Mouse (Mus musculus): Measurements from ENCODE around the gene Gm17304. TPM values are rescaled to one million over a fixed set of nuclear protein-coding genes. Genes with fewer than 3 reads are reported as not detected.

Gene Gm17304
- polyA plus RNA-seq (2012; ENCODE audit: insufficient read depth, low replicate concordance): not detected in 2 replicates

- Histone ChIP-seq H3K27me3 (replicated peaks) (no peaks in the 10 kb centered on the region), H3K9me3 (no peaks in the 10 kb centered on the region), H3K36me3 (replicated peaks; ENCODE audit: low read length) (peaks cover 90% of the 10 kb centered on the region), H3K4me1 (peaks cover 11% of the 10 kb centered on the region), H3K4me3 (replicated peaks) (no peak within 1 kb of the TSS)
- TF ChIP-seq GATA1 (IDR thresholded peaks at IDR 0.05; ENCODE audit: borderline replicate concordance, low read length): no peak
- no peak for TF ChIP-seq FLI1 (IDR thresholded peaks at IDR 0.05; ENCODE audit: low read length)
These were observed at the start of gene Gm17304 for GRCm38 (mm10) chr5:106608798-106609197. Gm17304 (plus strand) TSS chr5:106609098.

GRCm38 (mm10) chr5:106560631-106561498 lies 48.0 kb upstream of the Gm17304 start:
- H3K4me1 ChIP-seq: peaks cover 6% of the 10 kb centered on the region; the same call in 1 of the 2 replicates
- H3K27me3 ChIP-seq (replicated peaks): peaks cover 80% of the 10 kb centered on the region
- H3K4me3 ChIP-seq (replicated peaks): peak overlapping the region; percentile 70
- TF ChIP-seq FLI1 (IDR thresholded peaks at IDR 0.05; ENCODE audit: low read length) (no peak), GATA1 (IDR thresholded peaks at IDR 0.05; ENCODE audit: borderline replicate concordance, low read length) (no peak)
- H3K9me3 ChIP-seq: 0 out of 2 replicates have a peak, but pooled peaks cover 3% of the 10 kb centered on the region
- H3K36me3 ChIP-seq (replicated peaks; ENCODE audit: low read length): no peaks in the 10 kb centered on the region

- H3K4me1 ChIP-seq: peaks cover 9% of the 10 kb centered on the region; the same call in 1 of the 2 replicates
- H3K36me3 ChIP-seq (replicated peaks; ENCODE audit: low read length): no peaks in the 10 kb centered on the region
- H3K4me3 ChIP-seq (replicated peaks): peak overlapping the region; percentile 70
- TF ChIP-seq FLI1 (IDR thresholded peaks at IDR 0.05; ENCODE audit: low read length): no peak
- TF ChIP-seq GATA1 (IDR thresholded peaks at IDR 0.05; ENCODE audit: borderline replicate concordance, low read length): no peak
- 0 out of 2 replicates have a peak, but pooled peaks cover 3% of the 10 kb centered on the region for H3K9me3 ChIP-seq
- H3K27me3 ChIP-seq (replicated peaks): peaks cover 82% of the 10 kb centered on the region
These were observed 47.4 kb upstream of the Gm17304 start for GRCm38 (mm10) chr5:106561499-106561822.

GRCm38 (mm10) chr5:106566025-106566424 lies 42.9 kb upstream of the Gm17304 start:
- H3K4me3 ChIP-seq (replicated peaks): no peak overlapping the region
- peaks cover 5% of the 10 kb centered on the region; the same call in 1 of the 2 replicates for H3K9me3 ChIP-seq
- H3K36me3 ChIP-seq (replicated peaks; ENCODE audit: low read length): no peaks in the 10 kb centered on the region
- H3K27me3 ChIP-seq (replicated peaks): peaks cover 61% of the 10 kb centered on the region
- TF ChIP-seq FLI1 (IDR thresholded peaks at IDR 0.05; ENCODE audit: low read length): no peak
- no peak for TF ChIP-seq GATA1 (IDR thresholded peaks at IDR 0.05; ENCODE audit: borderline replicate concordance, low read length)
- H3K4me1 ChIP-seq: peaks cover 8% of the 10 kb centered on the region; the same call in 1 of the 2 replicates

- H3K27me3 ChIP-seq (replicated peaks): peaks cover 47% of the 10 kb centered on the region
- H3K9me3 ChIP-seq: peaks cover 9% of the 10 kb centered on the region
- peaks cover 20% of the 10 kb centered on the region for H3K4me1 ChIP-seq
- no peak for TF ChIP-seq GATA1 (IDR thresholded peaks at IDR 0.05; ENCODE audit: borderline replicate concordance, low read length)
- TF ChIP-seq FLI1 (IDR thresholded peaks at IDR 0.05; ENCODE audit: low read length): no peak
- peak overlapping the region; percentile 93 for H3K4me3 ChIP-seq (replicated peaks)
- no peaks in the 10 kb centered on the region for H3K36me3 ChIP-seq (replicated peaks; ENCODE audit: low read length)
These were observed 34.9 kb upstream of the Gm17304 start for GRCm38 (mm10) chr5:106573742-106574559.

GRCm38 (mm10) chr5:106574560-106574946 lies 34.3 kb upstream of the Gm17304 start:
- peaks cover 9% of the 10 kb centered on the region for H3K9me3 ChIP-seq
- TF ChIP-seq FLI1 (IDR thresholded peaks at IDR 0.05; ENCODE audit: low read length) (no peak), GATA1 (IDR thresholded peaks at IDR 0.05; ENCODE audit: borderline replicate concordance, low read length) (no peak)
- H3K27me3 ChIP-seq (replicated peaks): peaks cover 47% of the 10 kb centered on the region
- H3K4me3 ChIP-seq (replicated peaks): peak overlapping the region; percentile 93
- H3K4me1 ChIP-seq: peaks cover 20% of the 10 kb centered on the region
- H3K36me3 ChIP-seq (replicated peaks; ENCODE audit: low read length): no peaks in the 10 kb centered on the region

- TF ChIP-seq FLI1 (IDR thresholded peaks at IDR 0.05; ENCODE audit: low read length) (no peak), GATA1 (IDR thresholded peaks at IDR 0.05; ENCODE audit: borderline replicate concordance, low read length) (no peak)
- peak overlapping the region; percentile 93 for H3K4me3 ChIP-seq (replicated peaks)
- H3K4me1 ChIP-seq: peaks cover 20% of the 10 kb centered on the region
These were observed 33.8 kb upstream of the Gm17304 start for GRCm38 (mm10) chr5:106575098-106575497.

GRCm38 (mm10) chr5:106577237-106577888 lies 31.5 kb upstream of the Gm17304 start:
- Histone ChIP-seq H3K36me3 (replicated peaks; ENCODE audit: low read length) (no peaks in the 10 kb centered on the region), H3K9me3 (no peaks in the 10 kb centered on the region), H3K27me3 (replicated peaks) (peaks cover 42% of the 10 kb centered on the region), H3K4me1 (peaks cover 20% of the 10 kb centered on the region), H3K4me3 (replicated peaks) (no peak overlapping the region)
- TF ChIP-seq FLI1 (IDR thresholded peaks at IDR 0.05; ENCODE audit: low read length): no peak
- no peak for TF ChIP-seq GATA1 (IDR thresholded peaks at IDR 0.05; ENCODE audit: borderline replicate concordance, low read length)

More at GRCm38 (mm10) chr5:106575098-106575497, 33.8 kb upstream of the Gm17304 start:
- peaks cover 9% of the 10 kb centered on the region for H3K9me3 ChIP-seq
- H3K27me3 ChIP-seq (replicated peaks): peaks cover 45% of the 10 kb centered on the region
- no peaks in the 10 kb centered on the region for H3K36me3 ChIP-seq (replicated peaks; ENCODE audit: low read length)

GRCm38 (mm10) chr5:106580943-106581342 lies 28.0 kb upstream of the Gm17304 start:
- Histone ChIP-seq H3K4me3 (replicated peaks) (no peak overlapping the region), H3K36me3 (replicated peaks; ENCODE audit: low read length) (no peaks in the 10 kb centered on the region), H3K4me1 (no peaks in the 10 kb centered on the region), H3K27me3 (replicated peaks) (peaks cover 13% of the 10 kb centered on the region), H3K9me3 (no peaks in the 10 kb centered on the region)
- TF ChIP-seq GATA1 (IDR thresholded peaks at IDR 0.05; ENCODE audit: borderline replicate concordance, low read length): no peak
- TF ChIP-seq FLI1 (IDR thresholded peaks at IDR 0.05; ENCODE audit: low read length): no peak

Measured in megakaryocyte, embryonic 14.5 days (primary cell).